Mouse (Mus musculus) kidney, adult 2 months (tissue): ENCODE measurements around the gene Cbfa2t3. TPM values are rescaled to one million over a fixed set of nuclear protein-coding genes. Genes with fewer than 3 reads are reported as not detected.

ENCODE experiments used
- DNase-seq: peaks from one replicate; pipeline ENCODE4 v3.0.0; 2021
- H3K27ac ChIP-seq: fragments of 200-500 bp; 2 replicates; pipeline ENCODE4 v1.5.1; 2012; ENCODE audit warnings: low read depth, low read length, control low read depth, inconsistent platforms; ENCODE audit not compliant: insufficient read depth
- H3K27me3 ChIP-seq: fragments of 200-500 bp; replicated peaks from 2 replicates; pipeline ENCODE4 v1.6.1; 2012; ENCODE audit warnings: mild to moderate bottlenecking, moderate library complexity, low read length, inconsistent platforms; ENCODE audit not compliant: control insufficient read depth, insufficient read depth
- H3K36me3 ChIP-seq: fragments of 200-500 bp; 2 replicates; pipeline ENCODE4 v1.6.1; 2012; ENCODE audit warnings: mild to moderate bottlenecking, moderate library complexity, low read length, inconsistent platforms; ENCODE audit not compliant: control insufficient read depth, insufficient read depth
- H3K4me1 ChIP-seq: fragments of 200-500 bp; 2 replicates; pipeline ENCODE4 v1.6.1; 2011; ENCODE audit warnings: low read length; ENCODE audit not compliant: control insufficient read depth, insufficient read depth
- H3K4me3 ChIP-seq: fragments of 200-500 bp; 2 replicates; pipeline ENCODE4 v1.5.1; 2011; ENCODE audit warnings: mild to moderate bottlenecking, low read depth, low read length, control low read depth; ENCODE audit not compliant: insufficient read depth
- CTCF ChIP-seq: fragments of 200-500 bp; conservative IDR thresholded peaks from 2 replicates; pipeline ENCODE4 v1.5.1; 2011; ENCODE audit warnings: low read depth, mild to moderate bottlenecking, control low read depth, low read length, moderate library complexity, mixed read lengths; ENCODE audit not compliant: insufficient read depth, insufficient read length
- POLR2A ChIP-seq: fragments of 200-500 bp; IDR thresholded peaks from one replicate; pipeline ENCODE4 v1.6.1; 2011; ENCODE audit warnings: low read depth, low read length, control low read depth
- WGBS: fragments of 180-500 bp; shearing (Covaris S2); methylation state at CpG from one replicate; pipeline ENCODE4 v1.1.7; 2018; 5-methylcytosine and 5-hydroxymethylcytosine counted together
- polyA plus RNA-seq: library from polyadenylated mRNA; depleted of rRNA; stranded (reverse); fragments of >200 nt; gene quantifications from 2 replicates; pipeline ENCODE4 v1.2.3, GENCODE M21; 2012; rRNA removed

The Cbfa2t3 gene
- polyA plus RNA-seq: 5.5 and 6.7 TPM in 2 replicates

- 50% methylated on average over 13 of the region's 13 CpGs for WGBS
- TF ChIP-seq POLR2A (no peak), CTCF (no peak)
- Histone ChIP-seq H3K27ac (no peak within 1 kb of the TSS), H3K4me3 (no peak within 1 kb of the TSS; the same call in 1 of the 2 replicates), H3K36me3 (no peaks in the 10 kb centered on the region), H3K27me3 (no peaks in the 10 kb centered on the region), H3K4me1 (no peaks in the 10 kb centered on the region; the same call in 1 of the 2 replicates)
- DNase-seq: peak; percentile 56
Observed at GRCm38 (mm10) chr8:122699005-122699492, at the start of gene Cbfa2t3. Cbfa2t3 (minus strand) TSS chr8:122699109.

GRCm38 (mm10) chr8:122747825-122748224, 48.9 kb upstream of the Cbfa2t3 start:
- Histone ChIP-seq H3K27ac (no peak overlapping the region), H3K27me3 (no peaks in the 10 kb centered on the region), H3K4me1 (no peaks in the 10 kb centered on the region), H3K4me3 (no peak overlapping the region), H3K36me3 (no peaks in the 10 kb centered on the region)
- no peak for DNase-seq
- TF ChIP-seq POLR2A (no peak), CTCF (no peak)
- 91% methylated on average over 1 of the region's 1 CpGs for WGBS

DNA sequence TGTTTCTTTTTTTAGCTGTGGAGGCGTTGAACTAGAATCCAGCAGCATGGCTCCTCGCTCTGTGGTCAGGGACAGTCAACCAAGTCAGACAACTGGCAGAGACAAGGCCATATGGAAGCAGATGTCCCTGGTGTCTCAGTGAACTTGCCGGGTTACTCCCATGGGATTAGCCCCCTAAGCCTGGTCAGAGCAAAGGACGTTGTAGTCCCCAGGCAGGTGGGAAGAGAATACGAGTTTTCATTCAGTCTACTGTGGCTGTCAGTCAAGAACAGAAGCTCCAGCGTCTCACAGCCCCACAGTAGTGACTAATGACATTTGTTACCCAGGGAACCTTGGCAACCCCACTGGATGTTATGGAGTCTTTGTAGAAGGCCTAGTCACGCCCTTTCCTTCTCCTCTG, 47.5 kb upstream of the Cbfa2t3 start:
- no peaks in the 10 kb centered on the region for H3K27me3 ChIP-seq
- H3K36me3 ChIP-seq: no peaks in the 10 kb centered on the region
- H3K27ac ChIP-seq: no peak overlapping the region
- no peak for TF ChIP-seq CTCF
- TF ChIP-seq POLR2A: no peak
- no peak overlapping the region for H3K4me3 ChIP-seq
- WGBS: 50% methylated on average over 7 of the region's 7 CpGs
- H3K4me1 ChIP-seq: no peaks in the 10 kb centered on the region
- no peak for DNase-seq

DNA sequence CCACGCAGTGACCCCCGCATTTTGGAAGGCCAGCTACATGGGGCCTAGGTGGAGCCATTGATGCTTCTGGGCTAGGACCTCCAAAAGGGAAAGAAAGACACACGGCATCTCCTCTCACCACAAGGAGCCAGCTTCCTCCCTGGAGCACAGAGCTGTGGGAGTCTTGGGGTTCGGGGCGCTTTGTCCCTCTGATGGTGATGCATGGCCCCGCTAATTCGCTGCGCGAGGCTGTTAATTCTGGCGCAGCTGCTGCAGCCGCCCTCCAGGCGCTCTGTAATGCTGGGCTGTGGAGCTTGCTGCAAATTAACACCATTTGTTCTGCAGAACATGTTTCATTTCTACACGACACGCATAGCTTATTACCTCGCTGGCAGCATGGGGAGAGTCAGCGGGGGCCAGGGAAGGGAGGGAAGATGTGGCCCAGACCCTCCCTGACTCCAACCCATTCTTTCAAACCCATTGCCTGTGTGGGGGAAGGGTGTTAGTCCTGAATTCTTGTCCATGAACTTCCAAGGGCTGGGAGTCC, 46.9 kb upstream of the Cbfa2t3 start:
- TF ChIP-seq CTCF (no peak), POLR2A (no peak)
- Histone ChIP-seq H3K27ac (no peak overlapping the region), H3K4me1 (no peaks in the 10 kb centered on the region), H3K27me3 (no peaks in the 10 kb centered on the region), H3K4me3 (no peak overlapping the region), H3K36me3 (no peaks in the 10 kb centered on the region)
- 21% methylated on average over 16 of the region's 16 CpGs for WGBS
- DNase-seq: no peak

DNA sequence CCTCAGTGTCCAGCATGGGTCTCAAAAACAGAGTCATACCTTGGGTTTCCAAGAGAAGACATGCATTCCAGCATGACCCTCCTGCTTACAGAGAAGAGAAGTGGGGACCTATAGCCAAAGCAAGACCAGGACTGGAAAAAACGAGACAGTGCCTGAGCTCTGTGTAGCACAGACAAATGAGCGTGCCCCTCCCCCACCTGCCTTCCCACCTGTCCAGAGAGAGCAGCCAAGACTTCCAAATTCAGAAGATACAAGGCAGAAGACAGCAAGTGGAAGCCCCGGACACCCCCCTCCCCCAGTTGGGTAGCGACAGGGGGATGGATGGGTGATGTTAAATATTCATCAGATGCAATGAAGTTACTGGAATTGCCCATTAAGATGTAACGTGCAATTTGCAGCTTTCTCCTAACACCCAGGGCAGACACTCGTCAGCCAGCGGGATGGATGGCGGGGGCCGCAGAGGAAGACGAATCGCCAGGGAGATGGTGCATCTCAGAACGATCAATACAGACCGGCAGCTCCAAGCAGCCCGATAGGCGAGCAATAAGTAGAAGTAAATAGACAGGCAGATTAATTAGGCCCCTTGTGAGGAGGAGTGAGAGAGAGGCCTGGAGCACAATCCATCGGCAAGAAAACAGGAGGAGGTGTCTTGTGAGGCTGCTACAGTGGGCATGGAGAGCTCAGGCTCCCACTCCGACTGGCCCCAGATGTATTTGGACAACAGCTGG, 46.3 kb upstream of the Cbfa2t3 start:
- Histone ChIP-seq H3K36me3 (no peaks in the 10 kb centered on the region), H3K27me3 (no peaks in the 10 kb centered on the region), H3K27ac (no peak overlapping the region), H3K4me3 (no peak overlapping the region), H3K4me1 (no peaks in the 10 kb centered on the region)
- 23% methylated on average over 17 of the region's 17 CpGs for WGBS
- DNase-seq: no peak
- TF ChIP-seq POLR2A: no peak
- TF ChIP-seq CTCF: no peak

DNA sequence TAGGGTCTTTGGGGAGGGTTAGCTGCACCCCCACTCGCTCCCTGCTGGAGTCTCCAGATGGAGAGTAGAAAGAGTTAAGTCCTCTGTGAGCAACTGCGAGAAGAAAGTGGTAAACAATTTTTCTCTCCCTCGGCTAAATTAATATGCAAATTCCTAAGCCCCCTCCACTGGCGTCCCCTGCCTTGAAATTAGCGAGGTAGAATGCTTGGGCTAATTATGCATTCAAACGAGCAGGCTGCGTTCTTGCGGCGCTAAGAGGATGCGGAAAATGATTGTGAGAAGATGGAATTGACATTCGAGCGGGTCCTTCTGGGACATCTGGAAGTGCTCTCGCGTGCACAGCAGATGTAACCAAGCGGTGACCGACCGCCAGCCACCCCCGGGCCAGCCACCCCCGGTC, 43.6 kb upstream of the Cbfa2t3 start:
- 21% methylated on average over 19 of the region's 19 CpGs for WGBS
- TF ChIP-seq CTCF: no peak
- H3K4me1 ChIP-seq: no peaks in the 10 kb centered on the region
- no peaks in the 10 kb centered on the region for H3K27me3 ChIP-seq
- no peaks in the 10 kb centered on the region for H3K36me3 ChIP-seq
- no peak for DNase-seq
- no peak overlapping the region for H3K4me3 ChIP-seq
- H3K27ac ChIP-seq: no peak overlapping the region

DNA sequence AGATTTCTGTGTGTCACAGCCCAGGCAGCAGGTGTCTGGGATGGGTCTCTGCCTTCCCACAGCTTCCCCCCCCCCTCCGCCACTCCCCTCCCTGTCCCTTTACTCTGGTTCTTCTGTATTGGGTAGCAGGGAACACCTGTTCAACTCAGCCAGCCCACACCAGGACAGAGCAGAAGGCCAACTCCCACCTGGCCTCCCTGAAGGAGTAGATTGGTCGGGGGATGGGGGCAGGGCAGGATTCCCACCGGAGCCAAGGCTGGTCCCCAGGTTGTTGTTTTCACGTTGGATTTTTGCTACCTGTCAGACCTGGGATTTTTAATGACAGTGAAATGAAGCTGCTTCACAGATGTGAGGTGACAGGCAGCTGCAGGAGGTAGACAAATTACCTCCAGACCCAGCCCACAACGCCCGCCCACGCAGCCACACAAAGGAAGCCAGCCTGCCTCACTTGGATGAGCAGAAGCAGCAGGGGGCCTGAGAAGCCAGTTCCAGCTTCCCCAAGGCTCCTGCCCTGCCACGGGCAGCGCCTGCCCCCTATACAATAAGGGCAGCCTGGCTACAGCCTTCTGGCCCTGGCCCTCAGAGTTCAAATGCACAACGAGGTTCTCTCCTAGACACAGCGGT, 40.3 kb upstream of the Cbfa2t3 start:
- WGBS: 10% methylated on average over 11 of the region's 11 CpGs
- H3K27ac ChIP-seq: no peak overlapping the region
- H3K4me3 ChIP-seq: no peak overlapping the region
- TF ChIP-seq CTCF (no peak), POLR2A (no peak)
- H3K36me3 ChIP-seq: no peaks in the 10 kb centered on the region
- H3K27me3 ChIP-seq: no peaks in the 10 kb centered on the region
- H3K4me1 ChIP-seq: no peaks in the 10 kb centered on the region
- DNase-seq: no peak
